Mouse (Mus musculus) neural tube, embryonic 10.5 days (tissue): Measurements from ENCODE around the gene Scn3b.

Source experiments
- DNase-seq: peaks from one replicate; pipeline ENCODE4 v3.0.0-alpha.2; 2017; ENCODE audit warnings: low spot score; ENCODE audit errors: extremely low spot score

The Scn3b gene

GRCm38 (mm10) chr9:40269103-40269861 is at the start of gene Scn3b:
TSS of gene Scn3b (plus strand) at chr9:40269217.
- peak; percentile 62 for DNase-seq

- DNase-seq: no peak
These were observed 44.7 kb upstream of the Scn3b start for GRCm38 (mm10) chr9:40224289-40224688.

GRCm38 (mm10) chr9:40227874-40228789 is 40.9 kb upstream of the Scn3b start:
- DNase-seq: peak; percentile 47

- DNase-seq: no peak
These were observed 40.1 kb upstream of the Scn3b start for GRCm38 (mm10) chr9:40228804-40229331.

- no peak for DNase-seq
These were observed 39.5 kb upstream of the Scn3b start for GRCm38 (mm10) chr9:40229479-40229878.

GRCm38 (mm10) chr9:40231019-40231418 is 38.0 kb upstream of the Scn3b start:
- DNase-seq: no peak

- no peak for DNase-seq
These were observed 34.6 kb upstream of the Scn3b start for GRCm38 (mm10) chr9:40234233-40235072.

- DNase-seq: no peak
These were observed 33.8 kb upstream of the Scn3b start for GRCm38 (mm10) chr9:40235220-40235619.

- no peak for DNase-seq
These were observed 29.3 kb upstream of the Scn3b start for GRCm38 (mm10) chr9:40239749-40240148.

- no peak for DNase-seq
These were observed 28.7 kb upstream of the Scn3b start for GRCm38 (mm10) chr9:40240311-40240710.

GRCm38 (mm10) chr9:40241223-40241801 is 27.7 kb upstream of the Scn3b start:
- DNase-seq: peak; percentile 67

GRCm38 (mm10) chr9:40241951-40242888 is 26.8 kb upstream of the Scn3b start:
- no peak for DNase-seq

- no peak for DNase-seq
These were observed 23.6 kb upstream of the Scn3b start for GRCm38 (mm10) chr9:40245466-40245865.

GRCm38 (mm10) chr9:40245974-40246665 is 22.9 kb upstream of the Scn3b start:
- DNase-seq: no peak

GRCm38 (mm10) chr9:40246702-40247101 is 22.3 kb upstream of the Scn3b start:
- DNase-seq: no peak

GRCm38 (mm10) chr9:40249106-40249505 is 19.9 kb upstream of the Scn3b start:
- no peak for DNase-seq

- no peak for DNase-seq
These were observed 16.6 kb upstream of the Scn3b start for GRCm38 (mm10) chr9:40252459-40252858.

GRCm38 (mm10) chr9:40263874-40264273 is 5.1 kb upstream of the Scn3b start:
- no peak for DNase-seq
